Mouse (Mus musculus) MEL (cell line): ENCODE measurements around the gene Arsg. TPM values are rescaled to one million over a fixed set of nuclear protein-coding genes. Genes with fewer than 3 reads are reported as not detected.

Source experiments
- DNase-seq: peaks from one replicate; pipeline ENCODE4 v3.0.0; 2011; ENCODE audit warnings: low read depth, low spot score
- H3K27ac ChIP-seq: 2 replicates; pipeline ENCODE4 v1.5.1; 2012; ENCODE audit warnings: low read depth, mild to moderate bottlenecking, control low read depth, low read length, moderate library complexity; ENCODE audit not compliant: control insufficient read depth
- H3K27me3 ChIP-seq, 2 experiments: fragments of 150-350 bp in 1 of 2; sonication (generic) in 1 of 2; 2 replicates each; pipeline ENCODE4 v1.6.1; 2012; ENCODE audit warnings: low read length in 2 of 2, mild to moderate bottlenecking in 2 of 2, improper control_type of control experiment in 1 of 2, moderate library complexity in 1 of 2; ENCODE audit not compliant: insufficient read depth in 2 of 2, control insufficient read depth in 1 of 2
- H3K36me3 ChIP-seq, 2 experiments: 2 replicates each; pipeline ENCODE4 v1.6.1; 2012 to 2014; ENCODE audit warnings: low read length in 2 of 2, improper control_type of control experiment in 1 of 2, inconsistent platforms in 1 of 2, mild to moderate bottlenecking in 1 of 2; ENCODE audit not compliant: insufficient read depth in 2 of 2, control insufficient read depth in 1 of 2
- H3K4me1 ChIP-seq, 2 experiments: fragments of 150-350 bp in 1 of 2; sonication (generic) in 1 of 2; 2 replicates each; pipeline ENCODE4 v1.6.1; 2012; ENCODE audit warnings: low read length in 2 of 2, improper control_type of control experiment in 1 of 2, mild to moderate bottlenecking in 1 of 2; ENCODE audit not compliant: insufficient read depth in 2 of 2, control insufficient read depth in 1 of 2
- H3K4me3 ChIP-seq, 2 experiments: fragments of 150-350 bp in 1 of 2; sonication (generic) in 1 of 2; 2 replicates each; pipeline ENCODE4 v1.5.1; 2012; ENCODE audit warnings: low read depth in 2 of 2, low read length in 2 of 2, mild to moderate bottlenecking in 2 of 2, moderate library complexity in 2 of 2, control low read depth in 1 of 2, improper control_type of control experiment in 1 of 2; ENCODE audit not compliant: control insufficient read depth in 1 of 2, insufficient read depth in 1 of 2
- H3K79me2 ChIP-seq: 2 replicates; pipeline ENCODE4 v1.6.1; 2012; ENCODE audit warnings: mild to moderate bottlenecking, low read length, moderate library complexity; ENCODE audit not compliant: control insufficient read depth, poor library complexity, insufficient read depth
- H3K9ac ChIP-seq: 2 replicates; pipeline ENCODE4 v1.6.1; 2012; ENCODE audit warnings: low read depth, mild to moderate bottlenecking, control low read depth, low read length, moderate library complexity; ENCODE audit not compliant: control insufficient read depth, poor library complexity, severe bottlenecking
- H3K9me3 ChIP-seq: fragments of 150-350 bp; sonication (generic); replicated peaks from 2 replicates; pipeline ENCODE4 v1.6.1; 2012; ENCODE audit warnings: mild to moderate bottlenecking, low read length, improper control_type of control experiment, moderate library complexity; ENCODE audit not compliant: insufficient read depth
- CHD1 ChIP-seq: IDR thresholded peaks from 2 replicates; pipeline ENCODE4 v1.6.1; 2012; ENCODE audit warnings: low read depth, mild to moderate bottlenecking, inconsistent platforms, low read length, improper control_type of control experiment
- CTCF ChIP-seq, 3 experiments: IDR thresholded peaks in 2 of 3; conservative IDR thresholded peaks in 1 of 3; 2 replicates each; pipeline ENCODE4 v1.5.1; 2011 to 2012; ENCODE audit warnings: low read length in 3 of 3, low read depth in 2 of 3, mild to moderate bottlenecking in 2 of 3, improper control_type of control experiment in 1 of 3, inconsistent platforms in 1 of 3, mixed read lengths in 1 of 3, moderate library complexity in 1 of 3; ENCODE audit not compliant: control insufficient read depth in 1 of 3, insufficient read depth in 1 of 3, poor library complexity in 1 of 3, severe bottlenecking in 1 of 3
- JUND ChIP-seq: IDR thresholded peaks from 2 replicates; pipeline ENCODE4 v1.6.1; 2011; ENCODE audit warnings: low read depth, mild to moderate bottlenecking, improper control_type of control experiment, low read length
- MAX ChIP-seq: IDR thresholded peaks from 2 replicates; pipeline ENCODE4 v1.6.1; 2011; ENCODE audit warnings: low read length, improper control_type of control experiment
- MXI1 ChIP-seq: IDR thresholded peaks from 2 replicates; pipeline ENCODE4 v1.6.1; 2011; ENCODE audit warnings: mild to moderate bottlenecking, low read depth, low read length, improper control_type of control experiment
- NRF1 ChIP-seq: IDR thresholded peaks from 2 replicates; pipeline ENCODE4 v1.6.1; 2014; ENCODE audit warnings: low read depth, mild to moderate bottlenecking, inconsistent platforms, low read length, improper control_type of control experiment, moderate library complexity; ENCODE audit not compliant: poor library complexity, insufficient read depth, severe bottlenecking
- POLR2A ChIP-seq, 2 experiments: IDR thresholded peaks; 2 replicates each; pipeline ENCODE4 v1.6.1; 2011 to 2012; ENCODE audit warnings: low read length in 2 of 2, mild to moderate bottlenecking in 2 of 2, control low read depth in 1 of 2, improper control_type of control experiment in 1 of 2, low read depth in 1 of 2, moderate library complexity in 1 of 2; ENCODE audit not compliant: control insufficient read depth in 1 of 2, insufficient read depth in 1 of 2, poor library complexity in 1 of 2
- POLR2AphosphoS2 ChIP-seq: IDR thresholded peaks from 2 replicates; pipeline ENCODE4 v1.6.1; 2011; ENCODE audit warnings: low read length, improper control_type of control experiment
- POLR2AphosphoS5 ChIP-seq: IDR thresholded peaks from 2 replicates; pipeline ENCODE4 v1.6.1; 2012; ENCODE audit warnings: low read depth, borderline replicate concordance, mild to moderate bottlenecking, inconsistent platforms, low read length, moderate library complexity, mixed read lengths
- RAD21 ChIP-seq: IDR thresholded peaks from 2 replicates; pipeline ENCODE4 v1.6.1; 2011; ENCODE audit warnings: mild to moderate bottlenecking, low read depth, low read length, improper control_type of control experiment
- SIN3A ChIP-seq: IDR thresholded peaks from 2 replicates; pipeline ENCODE4 v1.6.1; 2012; ENCODE audit warnings: low read length, improper control_type of control experiment, inconsistent platforms
- SMC3 ChIP-seq: IDR thresholded peaks from 2 replicates; pipeline ENCODE4 v1.6.1; 2011; ENCODE audit warnings: low read depth, low read length, improper control_type of control experiment
- TCF12 ChIP-seq: IDR thresholded peaks from 2 replicates; pipeline ENCODE4 v1.6.1; 2014; ENCODE audit warnings: low read depth, mild to moderate bottlenecking, inconsistent platforms, low read length, improper control_type of control experiment, moderate library complexity
- UBTF ChIP-seq: IDR thresholded peaks from 2 replicates; pipeline ENCODE4 v1.6.1; 2012; ENCODE audit warnings: low read depth, mild to moderate bottlenecking, inconsistent platforms, low read length, improper control_type of control experiment, moderate library complexity, borderline replicate concordance; ENCODE audit not compliant: insufficient read depth
- ZKSCAN1 ChIP-seq: IDR thresholded peaks from 2 replicates; pipeline ENCODE4 v1.6.1; 2012; ENCODE audit warnings: low read depth, mild to moderate bottlenecking, inconsistent platforms, low read length, improper control_type of control experiment, moderate library complexity
- ZMIZ1 ChIP-seq: IDR thresholded peaks from 2 replicates; pipeline ENCODE4 v1.6.1; 2012; ENCODE audit warnings: low read depth, mild to moderate bottlenecking, inconsistent platforms, low read length, improper control_type of control experiment, moderate library complexity
- ZNF384 ChIP-seq: IDR thresholded peaks from 2 replicates; pipeline ENCODE4 v1.6.1; 2012; ENCODE audit warnings: low read depth, mild to moderate bottlenecking, inconsistent platforms, low read length, improper control_type of control experiment
- polyA plus RNA-seq, 2 experiments: library from polyadenylated mRNA; stranded (reverse) in 1 of 2; unstranded in 1 of 2; fragments of >175 nt in 1 of 2; fragments of >200 nt in 1 of 2; gene quantifications; 2 replicates each; pipeline versions ENCODE4 v1.2.1 to v1.2.4; 2012; ENCODE audit warnings: low replicate concordance in 2 of 2, low read depth in 1 of 2; ENCODE audit not compliant: insufficient read length in 2 of 2, insufficient read depth in 1 of 2, missing spikeins in 1 of 2
- total RNA-seq: library from RNA; depleted of rRNA; stranded (reverse); fragments of 300-350 nt; gene quantifications from 2 replicates; pipeline ENCODE4 v1.2.3, GENCODE M21; 2012

Arsg gene
- total and polyA plus RNA-seq, 3 experiments: 3.9 to 5.2 TPM; not detected in 1

DNA sequence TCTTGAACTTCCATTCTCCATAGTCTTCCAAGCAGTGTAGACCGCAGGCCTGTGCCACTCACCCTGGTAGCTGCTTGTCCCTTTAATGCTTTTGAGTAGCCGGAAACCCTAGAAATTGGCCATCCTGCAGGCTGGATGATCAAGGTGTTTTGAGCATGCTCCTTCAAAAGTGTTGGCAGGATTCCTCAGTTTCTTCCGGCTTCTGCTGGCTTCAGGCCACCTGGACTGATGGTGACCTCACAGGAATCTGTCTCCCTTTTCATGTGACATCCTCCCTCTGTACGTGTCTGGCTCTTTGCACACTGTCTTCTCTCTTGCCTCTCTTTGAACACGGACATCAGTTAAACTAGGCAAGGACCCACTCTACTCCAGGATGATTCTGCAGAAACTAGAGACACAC lies 27.0 kb downstream of the Arsg start:
- Histone ChIP-seq H3K9ac (no peak overlapping the region), H3K4me3 (no peak overlapping the region), H3K27ac (no peak overlapping the region), H3K9me3 (no peaks in the 10 kb centered on the region), H3K27me3 (no peaks in the 10 kb centered on the region), H3K4me1 (peaks cover 14 to 29% of the 10 kb centered on the region in 2 experiments), H3K36me3 (peaks cover 0 to 18% of the 10 kb centered on the region in 2 experiments; a peak in 2 of 4 replicates), H3K79me2 (no peaks in the 10 kb centered on the region)
- TF ChIP-seq POLR2AphosphoS2: no peak
- TF ChIP-seq CHD1: no peak
- no peak for TF ChIP-seq SMC3
- no peak for TF ChIP-seq JUND
- no peak for TF ChIP-seq CTCF (IDR thresholded peaks at IDR 0.05 in 2 of 3, conservative IDR thresholded peaks at IDR 0.05 in 1 of 3; ENCODE audit: control insufficient read depth in 1 of 3, insufficient read depth in 1 of 3, low read depth in 2 of 3, low read length in 3 of 3, poor library complexity in 1 of 3, severe bottlenecking in 1 of 3)
- TF ChIP-seq POLR2A (IDR thresholded peaks at IDR 0.05; ENCODE audit: control insufficient read depth in 1 of 2, insufficient read depth in 1 of 2, low read depth in 1 of 2, low read length in 2 of 2, poor library complexity in 1 of 2): no peak
- TF ChIP-seq POLR2AphosphoS5: no peak
- no peak for DNase-seq

DNA sequence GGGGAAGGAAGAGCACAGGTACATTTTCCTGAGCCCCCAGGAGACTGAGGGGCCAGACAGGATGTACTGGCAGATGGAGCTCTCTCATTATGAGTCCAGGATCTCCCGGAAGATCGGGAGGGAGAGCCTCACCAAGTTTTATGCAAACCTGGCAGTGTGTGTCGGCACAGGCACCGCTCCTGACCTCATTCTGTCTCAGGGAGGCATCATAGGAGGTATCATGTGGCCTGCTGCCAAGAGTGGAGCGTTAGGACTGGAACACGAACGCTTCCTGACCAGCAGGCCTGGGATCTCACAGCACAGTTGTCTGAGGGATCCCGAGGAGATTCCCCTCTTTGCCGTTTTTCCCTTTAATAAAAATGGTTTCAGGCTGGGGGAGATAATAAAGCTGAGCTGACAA lies 31.8 kb downstream of the Arsg start:
- H3K79me2 ChIP-seq: no peaks in the 10 kb centered on the region
- H3K4me1 ChIP-seq: peaks cover 4% of the 10 kb centered on the region in 2 experiments; a peak in 2 of 4 replicates
- DNase-seq: no peak
- H3K9me3 ChIP-seq: no peaks in the 10 kb centered on the region
- H3K9ac ChIP-seq: no peak overlapping the region
- peaks cover 0 to 2% of the 10 kb centered on the region in 2 experiments; a peak in 1 of 4 replicates for H3K36me3 ChIP-seq
- no peaks in the 10 kb centered on the region for H3K27me3 ChIP-seq
- no peak for TF ChIP-seq SIN3A
- TF ChIP-seq MXI1: no peak
- TF ChIP-seq TCF12: no peak
- no peak for TF ChIP-seq UBTF
- TF ChIP-seq POLR2A (IDR thresholded peaks at IDR 0.05; ENCODE audit: control insufficient read depth in 1 of 2, insufficient read depth in 1 of 2, low read depth in 1 of 2, low read length in 2 of 2, poor library complexity in 1 of 2): no peak
- TF ChIP-seq ZNF384: no peak
- TF ChIP-seq MAX: no peak
- TF ChIP-seq RAD21: no peak
- no peak for TF ChIP-seq ZMIZ1
- TF ChIP-seq ZKSCAN1: no peak
- no peak for TF ChIP-seq NRF1
- TF ChIP-seq, all 39 proteins: peak for 0
- Histone ChIP-seq H3K27ac (no peak overlapping the region), H3K4me3 (no peak overlapping the region)
